Comparison of ENCODE assay signal across 12 mouse cellular contexts in genomic region chr2:57917721-57918120, GRCm38 (mm10).
"Had no signal": no experiment of that assay in that cellular context is flagged by ENCODE, and none has a peak within 500 bp of the region (broad histone marks: within the 10 kb centered on the region; RNA-seq: fewer than 3 reads in every experiment).

No protein-coding gene starts in this region.

- DNase-seq: retina, postnatal 1 day; right cerebral cortex, adult 18-20 months; right cerebral cortex, postnatal 14 days; right cerebral cortex, postnatal 25 days; right cerebral cortex, postnatal 4 days; spleen, adult 18-20 months; thymus, adult 18-20 months; thymus, adult 2 months; thymus, postnatal 14 days; thymus, postnatal 25 days; thymus, postnatal 36 days; thymus, postnatal 4 days had no signal
